Mouse (Mus musculus) hindbrain, postnatal 0 days (tissue): ENCODE measurements around the gene Clec12b. TPM values are rescaled to one million over a fixed set of nuclear protein-coding genes. Genes with fewer than 3 reads are reported as not detected.

Source experiments
- ATAC-seq: fragments of 200-750 bp; cut with Nextera tagmentation; 2 replicates; pipeline ENCODE4 v1.8.0; 2017; ENCODE audit warnings: mild to moderate bottlenecking, moderate TSS enrichment, moderate library complexity
- DNase-seq: peaks from one replicate; pipeline ENCODE4 v3.0.0-alpha.2; 2015; ENCODE audit warnings: low spot score
- H3K27ac ChIP-seq: fragments of 300-500 bp; sonication (generic); 2 replicates; pipeline ENCODE4 v1.5.1; 2014; ENCODE audit warnings: mild to moderate bottlenecking
- H3K27me3 ChIP-seq: fragments of 300-500 bp; sonication (generic); 2 replicates; pipeline ENCODE4 v1.6.1; 2014; ENCODE audit warnings: low read length, mixed read lengths; ENCODE audit not compliant: insufficient read depth
- H3K36me3 ChIP-seq: fragments of 300-500 bp; sonication (generic); 2 replicates; pipeline ENCODE4 v1.6.1; 2014; ENCODE audit warnings: low read length, mixed read lengths; ENCODE audit not compliant: insufficient read depth
- H3K4me1 ChIP-seq: fragments of 300-500 bp; sonication (generic); 2 replicates; pipeline ENCODE4 v1.6.1; 2014; ENCODE audit warnings: antibody characterized with exemption, low read length, mixed read lengths; ENCODE audit not compliant: insufficient read depth
- H3K4me2 ChIP-seq: fragments of 300-500 bp; sonication (generic); 2 replicates; pipeline ENCODE4 v1.6.1; 2014; ENCODE audit warnings: low read depth, mild to moderate bottlenecking, low read length, moderate library complexity, mixed read lengths
- H3K4me3 ChIP-seq: fragments of 300-500 bp; sonication (generic); 2 replicates; pipeline ENCODE4 v1.5.1; 2014; ENCODE audit warnings: low read length
- H3K9ac ChIP-seq: fragments of 300-500 bp; sonication (generic); replicated peaks from 2 replicates; pipeline ENCODE4 v1.6.1; 2014; ENCODE audit warnings: mild to moderate bottlenecking, low read length, moderate library complexity, mixed read lengths
- H3K9me3 ChIP-seq: fragments of 300-500 bp; sonication (generic); 2 replicates; pipeline ENCODE4 v1.6.1; 2016; ENCODE audit warnings: low read length, mixed read lengths
- CTCF ChIP-seq: IDR thresholded peaks from 2 replicates; pipeline ENCODE4 v1.5.1; 2016; ENCODE audit warnings: antibody characterized with exemption, control low read depth, low read depth
- WGBS: fragments of 180-500 bp; shearing (Covaris S2); extraction: QIAGEN DNeasy Blood & Tissue Kit; methylation state at CpG from one replicate; pipeline ENCODE4 v1.1.7; 2014; 5-methylcytosine and 5-hydroxymethylcytosine counted together
- polyA plus RNA-seq: library from polyadenylated mRNA; unstranded; fragments of >200 nt; fragmentation: Nextera tagmentation; extraction: Ambion mirVana; gene quantifications from 2 replicates; pipeline ENCODE4 v1.2.1, GENCODE M21; 2015
- total RNA-seq: library from RNA; depleted of rRNA; stranded (reverse); fragments of >200 nt; gene quantifications from 2 replicates; pipeline ENCODE4 v1.2.3, GENCODE M21; 2014; rRNA removed

Clec12b gene
- total and polyA plus RNA-seq, 2 experiments from 2014 or later: 0.42 to 0.49 TPM

- Histone ChIP-seq H3K4me2 (peak overlapping the region; percentile 19; the same call in 1 of the 2 replicates), H3K27me3 (no peaks in the 10 kb centered on the region), H3K9ac (no peak overlapping the region), H3K4me3 (no peak overlapping the region), H3K4me1 (no peaks in the 10 kb centered on the region), H3K27ac (no peak overlapping the region), H3K9me3 (no peaks in the 10 kb centered on the region), H3K36me3 (no peaks in the 10 kb centered on the region)
- TF ChIP-seq CTCF: no peak
- WGBS: 44% methylated on average over 13 of the region's 13 CpGs
- no peak for ATAC-seq
- peak; percentile 66 for DNase-seq
These were observed 59.0 kb downstream of the Clec12b start for GRCm38 (mm10) chr6:129326568-129327150.

GRCm38 (mm10) chr6:129326016-129326415, 59.7 kb downstream of the Clec12b start:
- 84% methylated on average over 1 of the region's 1 CpGs for WGBS

More at GRCm38 (mm10) chr6:129326016-129326415, 59.7 kb downstream of the Clec12b start:
- DNase-seq: no peak
- H3K4me2 ChIP-seq: peak overlapping the region; percentile 19; the same call in 1 of the 2 replicates
- no peaks in the 10 kb centered on the region for H3K9me3 ChIP-seq
- no peaks in the 10 kb centered on the region for H3K36me3 ChIP-seq
- H3K9ac ChIP-seq: no peak overlapping the region
- no peak overlapping the region for H3K27ac ChIP-seq
- no peaks in the 10 kb centered on the region for H3K27me3 ChIP-seq
- no peak overlapping the region for H3K4me3 ChIP-seq
- peak; percentile 26; the same call in 1 of the 2 replicates for TF ChIP-seq CTCF
- no peaks in the 10 kb centered on the region for H3K4me1 ChIP-seq
- no peak for ATAC-seq

Other genes starting within 250 kb of the Clec12b start
- gene Clec2d, start 205.3 kb downstream of the Clec12b start, total RNA-seq: 10.0 and 10.5 TPM in 2 replicates
- 0.24 TPM in 1 of 2 replicates, not detected in the other for gene Clec2d, start 205.3 kb downstream of the Clec12b start, polyA plus RNA-seq
- not detected in 2 replicates for gene Cd69, start 110.4 kb downstream of the Clec12b start, total RNA-seq
- gene Cd69, start 110.4 kb downstream of the Clec12b start, polyA plus RNA-seq: not detected in 2 replicates
- not detected in 2 replicates for gene 4922502D21Rik, start 54.1 kb downstream of the Clec12b start, total RNA-seq
- not detected in 2 replicates for gene 4922502D21Rik, start 54.1 kb downstream of the Clec12b start, polyA plus RNA-seq
- not detected in 2 replicates for gene Clec12a, start 43.2 kb downstream of the Clec12b start, total RNA-seq
- gene Clec12a, start 43.2 kb downstream of the Clec12b start, polyA plus RNA-seq: 0.33 and 0.52 TPM in 2 replicates
- gene Clec1b, start 11.4 kb upstream of the Clec12b start, total RNA-seq: under 0.01 TPM in 1 of 2 replicates, not detected in the other
- 0.38 and 0.47 TPM in 2 replicates for gene Clec1b, start 11.4 kb upstream of the Clec12b start, polyA plus RNA-seq
- gene Clec9a, start 23.0 kb upstream of the Clec12b start, total RNA-seq: not detected in 2 replicates
- gene Clec9a, start 23.0 kb upstream of the Clec12b start, polyA plus RNA-seq: 0.04 and 0.14 TPM in 2 replicates
- gene Clec1a, start 66.1 kb upstream of the Clec12b start, total RNA-seq: 0.86 and 5.2 TPM in 2 replicates
- gene Clec1a, start 66.1 kb upstream of the Clec12b start, polyA plus RNA-seq: 2.4 and 3.4 TPM in 2 replicates
- gene Olr1, start 121.3 kb upstream of the Clec12b start, total RNA-seq: not detected in 2 replicates
- 0.09 TPM in 1 of 2 replicates, not detected in the other for gene Olr1, start 121.3 kb upstream of the Clec12b start, polyA plus RNA-seq
- 0.05 TPM in 1 of 2 replicates, not detected in the other for gene Tmem52b, start 126.7 kb upstream of the Clec12b start, total RNA-seq
- gene Tmem52b, start 126.7 kb upstream of the Clec12b start, polyA plus RNA-seq: not detected in 2 replicates
- 272 and 286 TPM in 2 replicates for gene Gabarapl1, start 147.3 kb upstream of the Clec12b start, total RNA-seq
- 272 and 274 TPM in 2 replicates for gene Gabarapl1, start 147.3 kb upstream of the Clec12b start, polyA plus RNA-seq
- gene Klre1, start 192.0 kb upstream of the Clec12b start, total RNA-seq: not detected in 2 replicates
- gene Klre1, start 192.0 kb upstream of the Clec12b start, polyA plus RNA-seq: 0.21 TPM in 1 of 2 replicates, not detected in the other
- not detected in 2 replicates for gene Klrd1, start 205.9 kb upstream of the Clec12b start, total RNA-seq
- gene Klrd1, start 205.9 kb upstream of the Clec12b start, polyA plus RNA-seq: not detected in 2 replicates
- not detected in 2 replicates for gene Klrk1, start 238.0 kb upstream of the Clec12b start, total RNA-seq
- gene Klrk1, start 238.0 kb upstream of the Clec12b start, polyA plus RNA-seq: 0.05 and 0.13 TPM in 2 replicates